Mouse (Mus musculus): ENCODE measurements around the gene Fbxo2.
"Not testable (repeated sequence)": the region's sequence is repeated elsewhere in the genome, so short reads cannot be mapped to it uniquely, and the experiment has no call there.

DNA sequence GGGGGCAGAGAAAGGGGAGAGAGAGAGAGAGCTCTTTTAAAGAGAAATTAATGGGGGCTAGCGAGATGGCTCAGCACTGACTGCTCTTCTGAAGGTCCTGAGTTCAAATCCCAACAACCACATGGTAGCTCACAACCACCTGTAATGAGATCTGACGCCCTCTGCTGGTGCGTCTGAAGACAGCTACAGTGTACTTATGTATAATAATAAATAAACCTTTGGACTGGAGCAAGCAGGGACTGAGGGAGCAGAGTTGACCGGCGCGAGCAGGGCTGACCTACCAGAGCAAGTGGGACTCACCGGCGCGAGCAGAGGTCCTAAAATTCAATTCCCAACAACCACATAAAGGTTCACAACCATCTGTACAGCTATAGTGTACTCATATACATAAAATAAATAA is 40.8 kb upstream of the Fbxo2 start:
- TF ChIP-seq CTCF (IDR thresholded peaks at IDR 0.05; ENCODE audit: low read depth) = peak; percentile 48
- TF ChIP-seq EP300 (IDR thresholded peaks at IDR 0.05; ENCODE audit: low read depth) = not testable (repeated sequence)

All from liver, embryonic 14.5 days (tissue).